Mouse (Mus musculus) right cerebral cortex, postnatal 4 days (tissue): Measurements from ENCODE around the gene Srp9.

Experiments
- DNase-seq: peaks from one replicate; pipeline ENCODE4 v3.0.0-alpha.2; 2022

Srp9 gene

DNA sequence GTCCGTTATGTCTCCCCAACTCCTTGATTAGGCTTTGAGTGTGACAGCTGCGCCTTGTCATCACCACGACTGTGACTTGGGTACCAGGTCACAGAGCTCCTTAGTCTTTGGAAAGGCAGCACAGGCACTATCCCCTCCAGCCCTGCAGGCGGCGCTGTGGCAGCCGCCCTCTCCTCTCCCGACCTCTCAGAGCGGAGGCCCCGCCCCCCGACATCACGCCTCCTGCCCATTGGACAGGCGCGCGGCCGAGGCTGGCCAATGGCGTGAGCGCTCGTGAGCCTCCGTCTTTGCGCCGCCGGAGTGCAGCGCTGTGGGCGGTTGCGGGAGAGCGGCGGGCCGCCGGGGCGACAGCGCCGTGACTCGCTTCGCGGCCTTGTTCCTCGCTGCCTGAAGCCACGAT lies at the start of gene Srp9:
Gene Srp9, plus strand, starts transcription at position 232 of the 400 bp plus-strand sequence.
- peak; percentile 99 for DNase-seq

DNA sequence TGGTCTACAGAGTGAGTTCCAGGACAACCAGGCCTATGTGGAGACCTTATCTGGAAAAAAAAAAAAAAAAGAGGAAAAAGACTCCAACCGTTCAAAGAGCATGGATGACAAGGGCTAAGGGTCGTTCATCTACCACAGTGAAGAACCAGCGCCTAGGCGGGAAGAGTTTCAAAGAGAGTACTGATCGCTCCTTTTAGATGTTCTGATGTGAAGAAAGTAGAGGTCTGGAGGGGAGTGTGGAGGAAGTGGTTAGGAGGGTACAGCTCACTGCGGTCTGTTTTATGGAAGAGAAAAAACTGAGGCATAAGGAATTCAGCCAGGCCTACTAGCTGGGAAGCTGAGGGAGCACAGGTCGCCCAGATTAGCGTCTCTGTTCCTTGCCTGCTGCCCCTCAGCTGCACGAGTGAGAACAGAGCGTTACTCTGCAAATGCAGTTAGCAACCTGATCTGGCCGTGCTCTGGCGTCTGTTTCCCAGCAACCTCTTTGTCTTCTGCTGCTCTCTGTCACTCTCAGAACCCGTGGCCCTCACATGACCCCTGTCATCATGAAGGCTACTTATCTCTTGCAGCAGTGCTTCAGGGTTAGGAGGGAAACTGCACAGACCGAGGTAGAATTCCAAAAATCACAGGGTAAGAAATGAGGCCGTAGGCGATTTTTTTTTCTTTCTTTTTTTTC lies 42.7 kb upstream of the Srp9 start:
- DNase-seq = no peak

DNA sequence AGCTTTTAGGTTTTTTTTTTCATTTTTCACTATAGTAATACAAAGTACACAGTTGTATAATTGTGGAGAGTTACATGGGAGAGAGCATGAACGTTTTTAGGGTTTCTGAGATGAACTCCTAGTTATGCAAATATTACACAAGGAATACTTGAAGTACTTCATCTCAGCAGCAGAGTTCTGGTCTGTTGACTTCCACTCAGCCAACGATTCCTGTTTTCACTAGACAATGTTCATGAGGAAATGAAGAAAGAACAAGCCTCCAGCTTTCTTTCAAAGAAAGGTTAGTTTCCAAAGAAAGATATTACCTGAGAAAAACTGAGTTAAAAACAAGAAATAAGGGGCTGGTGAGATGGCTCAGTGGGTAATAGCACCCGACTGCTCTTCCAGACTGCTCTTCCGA lies 41.1 kb upstream of the Srp9 start:
- DNase-seq = no peak

DNA sequence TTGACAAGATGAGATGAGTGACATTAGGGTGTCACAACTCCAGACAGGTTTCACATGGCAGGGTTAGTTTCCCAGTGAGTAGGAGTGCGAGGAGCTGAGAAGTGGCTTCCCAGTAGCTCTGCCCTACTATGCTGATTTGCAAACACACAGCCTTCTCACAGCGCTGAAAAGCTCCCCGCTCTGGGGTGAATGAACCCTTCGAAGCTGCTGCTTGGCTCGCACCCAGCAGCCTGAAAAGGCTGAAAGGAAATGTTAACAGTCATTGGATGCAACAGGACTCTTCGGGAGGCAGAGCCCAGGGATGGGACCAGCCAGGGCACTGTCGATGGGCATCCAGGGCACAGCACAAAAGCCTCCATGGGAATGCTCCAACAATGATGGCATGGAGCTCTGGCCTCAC lies 37.8 kb upstream of the Srp9 start:
- peak; percentile 47 for DNase-seq

DNA sequence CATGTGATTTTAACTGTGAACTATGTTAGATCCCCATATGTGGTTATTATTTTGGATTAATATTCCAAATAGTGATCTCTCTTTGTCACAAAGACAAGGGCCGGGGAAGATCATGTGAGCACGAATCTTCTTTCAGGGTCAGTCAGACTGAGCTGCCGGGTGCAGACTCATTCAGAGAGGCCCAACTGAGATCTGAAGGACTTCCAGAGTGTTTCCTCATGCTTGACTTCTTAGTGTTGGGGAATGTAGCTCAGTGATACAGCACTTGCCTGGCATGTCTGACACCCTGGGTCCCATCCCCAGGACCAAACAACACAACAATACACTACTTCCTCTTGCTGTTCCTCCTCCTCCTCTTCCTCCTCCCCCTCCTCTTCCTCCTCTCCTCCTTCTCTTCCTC lies 37.2 kb upstream of the Srp9 start:
- DNase-seq = no peak

DNA sequence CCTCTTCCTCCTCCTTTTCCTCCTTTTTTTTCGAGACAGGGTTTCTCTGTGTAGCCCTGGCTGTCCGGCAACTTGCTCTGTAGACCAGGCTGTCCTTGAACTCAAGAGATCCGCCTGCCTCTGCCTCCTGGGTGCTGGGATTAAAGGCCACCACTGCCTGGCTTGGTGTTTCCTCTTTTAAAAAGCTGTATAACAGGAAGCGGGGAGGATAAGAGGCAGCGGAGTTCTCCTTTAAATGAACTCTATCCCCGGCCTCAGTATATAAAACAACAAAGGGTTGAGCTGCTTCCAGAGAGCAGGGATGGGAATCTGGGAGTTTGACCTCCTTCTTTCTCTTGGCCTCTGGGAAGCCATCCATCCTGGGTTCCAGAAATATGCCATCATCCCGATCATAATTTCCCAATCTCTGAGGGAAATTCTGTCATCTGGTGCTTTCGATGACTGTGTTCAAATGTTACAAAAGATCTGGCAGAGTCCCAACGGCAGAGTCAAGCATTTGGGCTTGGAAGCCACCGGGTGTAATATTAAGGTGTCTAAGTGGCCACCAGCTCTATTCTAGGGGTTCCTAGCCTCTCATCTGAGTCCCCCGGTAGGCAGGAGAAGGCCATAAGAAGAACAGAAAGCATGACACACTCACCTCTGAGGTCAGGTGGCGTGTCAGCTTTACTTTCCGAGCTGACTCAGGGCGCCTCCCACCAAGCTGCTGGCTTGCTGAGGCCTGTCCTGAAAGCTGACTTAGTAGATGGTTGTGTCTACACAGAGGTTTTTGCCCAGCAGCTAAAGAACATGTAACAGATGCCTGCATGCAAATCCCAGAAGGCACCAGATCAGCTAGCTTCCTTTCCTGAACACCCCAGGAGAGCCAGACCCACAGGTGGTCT lies 36.5 kb upstream of the Srp9 start:
- DNase-seq = no peak

DNA sequence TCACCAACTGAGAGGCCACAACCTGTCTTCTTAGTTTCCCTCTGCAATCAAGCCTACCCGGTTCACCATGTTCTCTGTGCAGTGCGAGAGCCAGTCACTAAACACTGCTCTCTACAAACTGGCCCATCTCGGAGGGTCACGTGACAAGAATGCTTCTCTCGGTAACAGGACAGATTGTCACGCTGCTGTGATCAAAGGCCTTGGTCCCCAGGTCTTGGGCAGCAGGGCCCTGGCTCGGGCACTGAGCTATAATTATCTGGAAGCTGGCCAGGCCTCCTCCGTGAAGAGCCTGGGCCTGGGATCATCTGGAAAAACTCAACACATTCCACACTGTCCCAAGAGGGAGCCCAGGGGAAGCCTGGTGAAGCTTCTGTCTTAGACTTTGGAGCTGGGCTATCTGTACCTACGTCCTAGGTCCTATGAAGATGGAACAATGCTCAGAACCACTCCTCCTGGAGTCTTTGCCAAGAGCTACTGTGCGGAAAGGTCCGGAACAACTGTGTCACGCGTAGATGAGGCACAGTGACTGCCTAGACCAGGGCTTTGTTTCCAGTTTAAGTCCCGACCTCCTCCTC lies 35.6 kb upstream of the Srp9 start:
- DNase-seq = no peak

DNA sequence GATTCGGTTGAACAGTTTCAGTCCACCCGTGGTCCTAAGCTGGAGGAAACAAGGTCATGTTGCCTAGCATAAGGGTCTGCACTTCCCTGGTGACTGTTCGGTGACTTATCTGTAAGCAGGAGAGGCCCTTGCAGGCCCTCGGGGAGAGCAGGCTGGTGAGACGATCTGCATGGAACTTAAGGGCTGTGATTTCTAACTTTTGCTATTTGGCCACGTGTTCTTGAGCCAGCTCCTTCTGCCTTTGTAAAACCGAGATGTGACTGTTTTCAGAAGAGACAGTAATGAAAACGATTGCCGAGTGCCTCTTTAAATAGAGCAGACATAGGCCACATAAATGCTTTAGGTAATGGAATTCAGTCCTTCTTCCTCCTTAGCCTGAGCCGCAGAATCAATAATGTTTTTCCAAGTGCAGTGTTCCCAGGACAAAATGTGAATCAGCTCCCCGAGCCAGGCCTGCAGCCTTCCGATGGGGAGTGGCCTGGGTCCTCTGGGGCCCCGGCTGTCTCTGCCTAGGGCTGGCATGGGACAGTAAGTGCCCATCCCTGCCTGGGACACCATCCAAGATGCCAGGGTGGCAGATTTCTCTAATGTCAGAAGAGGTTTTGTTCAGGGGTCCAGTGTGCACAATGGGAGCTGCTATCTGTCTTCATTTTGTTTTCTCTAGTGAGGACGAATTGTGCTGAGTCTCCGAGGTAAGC lies 34.8 kb upstream of the Srp9 start:
- DNase-seq = no peak

DNA sequence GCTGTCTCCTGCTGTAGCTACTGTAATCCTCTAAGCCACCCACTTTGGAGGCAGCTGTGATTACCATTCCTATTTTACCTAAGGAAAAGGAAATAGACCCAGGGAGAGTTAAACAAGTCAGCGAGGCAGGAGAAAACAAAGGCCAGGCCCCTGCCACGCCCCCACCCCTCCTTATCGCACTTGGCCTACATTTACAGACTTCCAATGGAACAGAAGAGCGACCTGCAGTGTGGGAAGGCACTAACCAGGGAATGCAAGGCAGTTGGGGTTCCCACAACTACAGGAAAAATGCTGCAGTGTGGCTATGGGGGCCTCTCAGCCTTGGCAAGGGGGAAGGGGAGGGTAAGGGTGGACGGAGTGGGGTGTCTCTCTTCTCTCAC lies 34.2 kb upstream of the Srp9 start:
- no peak for DNase-seq

DNA sequence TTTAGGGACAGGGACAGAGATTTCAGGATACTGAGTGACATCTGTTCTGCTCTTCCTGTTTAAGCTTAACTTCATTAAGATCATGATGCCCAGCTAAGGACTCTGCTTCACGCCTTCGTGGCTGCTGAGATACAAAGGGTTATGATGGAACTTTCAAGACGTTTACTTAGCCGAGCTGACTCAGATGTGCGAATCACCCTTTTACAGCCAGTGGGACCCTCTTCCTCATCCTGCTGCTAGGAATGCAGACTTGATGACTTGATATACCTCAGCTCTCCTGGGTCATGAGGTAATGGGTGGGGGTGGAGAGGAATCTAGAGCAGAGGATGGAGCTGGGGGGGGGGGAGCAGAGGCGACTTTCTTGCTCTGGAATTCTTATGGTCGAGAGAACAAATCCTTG lies 33.3 kb upstream of the Srp9 start:
- no peak for DNase-seq

DNA sequence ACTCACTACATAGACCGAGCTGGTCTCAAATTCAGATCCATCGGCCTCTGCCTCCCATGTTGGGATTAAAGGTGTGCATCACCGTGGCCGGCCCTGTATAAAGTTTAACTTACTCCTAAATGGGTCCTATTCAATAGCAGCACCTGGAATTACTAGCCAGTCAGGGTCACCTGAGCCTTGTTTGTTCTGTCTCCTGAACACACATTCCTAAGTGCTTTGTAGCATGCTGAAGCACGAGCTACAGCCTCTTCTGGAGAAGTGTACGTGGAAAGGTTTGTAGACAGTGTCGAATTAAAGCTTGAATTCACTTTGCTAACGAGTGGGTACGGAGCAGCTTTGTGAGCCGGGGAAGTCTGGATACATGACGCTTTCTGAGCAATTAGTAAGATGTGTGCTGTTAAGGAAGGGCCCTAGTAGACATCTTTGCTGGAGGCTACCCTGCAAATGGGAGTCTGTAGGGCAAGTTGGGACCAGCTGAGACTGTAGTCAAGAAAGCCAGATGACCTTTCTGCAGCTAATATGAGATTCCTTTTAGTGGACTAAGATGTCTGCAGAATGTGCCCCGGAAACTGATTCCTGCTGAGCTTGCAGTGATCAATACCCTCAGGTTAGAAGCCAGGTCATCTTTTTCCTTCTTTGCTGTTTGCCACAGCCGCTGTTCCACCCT lies 32.7 kb upstream of the Srp9 start:
- DNase-seq = no peak

DNA sequence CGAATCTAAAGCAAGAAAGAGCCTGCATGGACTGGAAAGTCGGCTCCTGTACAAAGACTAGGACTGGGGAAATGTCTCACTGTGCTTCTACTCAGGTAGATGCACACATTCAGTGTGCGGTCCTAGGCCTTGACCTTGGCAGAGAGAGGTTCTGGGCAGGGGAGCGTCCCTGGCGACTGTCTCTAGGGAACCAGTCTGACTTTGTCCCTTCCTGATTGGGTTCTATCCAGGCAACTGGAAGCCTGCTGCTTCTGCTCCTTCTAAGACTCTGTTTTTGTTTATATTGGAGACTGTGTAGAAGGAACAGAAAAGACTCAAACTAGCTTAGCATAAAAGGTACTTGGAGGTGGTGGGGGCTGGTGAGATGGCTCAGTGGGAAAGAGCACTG lies 32.1 kb upstream of the Srp9 start:
- no peak for DNase-seq

DNA sequence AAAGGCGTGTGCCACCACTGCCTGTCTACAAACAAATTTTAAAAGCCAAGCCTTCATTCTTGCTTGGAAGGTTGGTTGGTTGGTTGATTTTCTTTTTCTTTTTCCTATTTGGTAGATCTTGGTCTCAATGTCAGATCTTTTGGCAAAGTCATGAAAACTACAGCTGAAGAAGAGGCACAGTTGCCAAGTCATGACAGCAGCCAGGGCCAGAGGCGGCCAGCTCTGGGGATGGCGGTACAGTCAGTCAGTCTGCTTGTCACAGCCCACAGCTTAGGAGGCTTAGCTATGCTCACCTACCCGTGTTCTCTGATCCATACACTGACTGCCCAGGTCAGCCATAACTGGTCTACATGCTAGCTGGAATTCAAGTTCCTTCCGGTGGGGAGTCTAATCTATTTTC lies 31.1 kb upstream of the Srp9 start:
- no peak for DNase-seq

DNA sequence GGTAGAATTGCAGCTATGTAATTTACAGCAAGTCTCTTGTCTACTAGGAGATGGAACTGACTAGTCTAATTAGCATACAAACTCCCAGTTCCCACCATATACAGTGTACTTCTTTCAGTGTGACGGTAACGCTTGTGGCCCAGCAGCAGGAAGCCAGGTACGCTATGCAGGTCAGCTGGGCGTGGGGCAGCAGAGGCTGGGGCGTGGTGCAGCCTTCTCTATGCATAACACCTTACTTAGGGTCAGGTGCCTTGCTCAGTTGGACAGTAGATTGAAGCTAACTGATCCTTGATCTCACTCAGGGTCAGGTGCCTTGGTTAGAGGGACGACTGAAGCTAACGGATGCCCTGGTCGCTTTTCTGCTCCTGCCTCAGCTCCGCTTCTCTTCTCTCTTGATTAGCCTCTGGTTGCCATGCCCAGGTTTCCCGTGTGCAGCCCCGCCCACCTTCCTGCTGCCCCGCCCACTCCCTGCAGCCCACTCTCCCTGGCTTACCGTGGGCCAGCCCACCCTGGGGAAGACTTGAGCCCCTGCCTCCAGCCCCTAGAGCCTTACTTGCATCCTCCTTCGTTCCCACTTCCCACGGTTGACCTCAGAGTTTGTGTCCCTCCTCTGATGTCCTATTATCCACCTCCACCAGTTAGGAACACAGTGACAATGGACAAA lies 29.9 kb upstream of the Srp9 start:
- DNase-seq = no peak

DNA sequence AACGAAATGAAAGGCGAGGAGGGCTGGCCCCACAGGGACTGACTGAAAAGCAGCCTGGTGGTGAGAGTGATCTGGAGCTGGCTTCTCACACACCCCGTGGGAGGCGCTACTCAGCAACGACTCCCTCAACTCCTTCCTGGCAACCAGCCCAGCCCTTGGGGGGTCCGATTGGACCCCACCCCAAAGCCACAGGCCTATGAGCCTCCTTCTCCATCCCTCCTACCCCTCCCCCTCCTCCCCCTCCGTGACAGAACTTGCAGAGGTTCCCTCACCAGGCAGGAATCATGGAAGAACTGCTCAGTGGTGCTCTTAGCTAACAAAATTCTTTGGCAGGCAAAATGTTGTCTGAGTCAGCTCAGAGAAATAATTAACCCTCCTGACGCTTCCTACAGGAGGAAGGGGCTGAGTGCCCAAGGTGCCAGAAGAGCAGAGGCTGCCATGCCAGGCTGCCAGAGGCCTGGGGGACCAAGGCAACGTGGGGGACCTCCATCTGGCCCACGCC lies 29.2 kb upstream of the Srp9 start:
- peak; percentile 60 for DNase-seq

DNA sequence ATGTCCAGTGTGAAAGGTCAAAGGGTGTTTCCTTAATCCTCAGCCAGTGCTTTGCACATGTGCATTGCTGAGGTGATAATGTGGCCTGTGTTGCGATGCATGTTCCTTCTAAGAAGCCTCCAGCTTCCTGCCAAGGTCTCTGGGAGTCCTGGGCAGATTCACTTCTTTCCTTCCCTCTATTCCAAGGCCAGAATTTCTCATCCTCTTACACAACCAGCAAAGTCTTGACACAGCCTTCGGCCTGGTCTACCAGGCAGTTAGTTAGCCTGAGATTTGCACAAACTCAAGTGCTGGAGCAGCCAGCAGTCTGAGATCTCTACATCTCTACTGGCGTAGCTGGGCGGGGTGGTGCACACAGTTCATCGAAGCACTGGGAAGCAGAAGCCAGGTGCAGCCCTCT lies 27.8 kb upstream of the Srp9 start:
- no peak for DNase-seq

DNA sequence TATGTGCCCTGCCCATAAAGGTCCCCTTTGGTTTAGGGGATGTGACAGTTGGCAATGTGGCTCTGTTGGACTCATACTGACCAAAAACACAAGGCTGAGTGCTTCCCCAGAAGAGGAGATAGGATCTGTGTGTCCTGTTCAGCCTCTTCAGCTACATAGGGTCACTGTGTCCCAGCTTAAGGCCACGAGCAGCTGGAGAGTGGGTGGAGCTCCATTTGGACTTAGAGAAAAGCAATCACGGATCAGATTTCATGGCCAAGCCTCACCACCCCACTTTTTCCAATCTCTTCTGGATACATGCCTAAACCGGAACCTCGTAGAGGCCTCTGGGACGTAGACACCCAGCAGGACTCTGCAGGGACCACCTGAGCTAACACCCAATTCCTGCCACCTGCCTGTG lies 25.5 kb upstream of the Srp9 start:
- no peak for DNase-seq

DNA sequence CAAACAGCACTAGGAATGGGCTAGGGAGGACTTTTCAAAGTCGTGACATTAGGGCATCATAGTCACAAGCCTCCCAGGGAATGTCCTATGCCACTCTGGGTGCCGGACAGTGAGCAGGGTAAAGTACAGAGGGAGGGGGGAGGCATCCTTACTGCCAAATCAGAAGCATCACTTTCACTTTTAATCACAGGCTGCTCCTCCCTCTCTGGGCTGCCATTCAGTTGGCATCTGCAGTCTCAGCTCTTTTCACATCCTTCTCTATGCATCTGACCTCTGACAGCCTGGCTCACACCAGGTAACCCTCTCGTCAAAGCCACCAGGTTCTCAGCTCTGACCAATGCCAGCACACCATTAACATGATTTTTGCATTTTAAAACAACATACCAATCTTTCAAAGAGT lies 24.1 kb upstream of the Srp9 start:
- no peak for DNase-seq

DNA sequence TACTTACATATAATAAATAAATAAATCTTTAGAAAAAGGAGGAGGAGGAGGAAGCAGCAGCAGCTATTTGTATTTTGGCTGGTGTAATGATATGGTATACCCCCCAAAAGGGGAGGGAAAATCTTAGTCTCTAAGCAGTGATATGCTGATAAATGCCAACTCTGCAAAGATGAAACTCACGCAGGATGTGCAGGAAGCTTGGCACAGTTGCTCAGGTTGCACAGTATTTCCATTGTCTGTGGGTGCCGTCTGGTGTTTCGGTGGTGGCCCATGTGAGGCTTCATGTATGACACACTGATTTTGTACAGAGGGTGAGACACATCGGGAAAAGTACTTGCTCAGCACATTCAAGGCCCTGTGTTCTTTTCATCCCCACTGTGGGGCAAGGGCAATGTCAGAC lies 23.1 kb upstream of the Srp9 start:
- no peak for DNase-seq

DNA sequence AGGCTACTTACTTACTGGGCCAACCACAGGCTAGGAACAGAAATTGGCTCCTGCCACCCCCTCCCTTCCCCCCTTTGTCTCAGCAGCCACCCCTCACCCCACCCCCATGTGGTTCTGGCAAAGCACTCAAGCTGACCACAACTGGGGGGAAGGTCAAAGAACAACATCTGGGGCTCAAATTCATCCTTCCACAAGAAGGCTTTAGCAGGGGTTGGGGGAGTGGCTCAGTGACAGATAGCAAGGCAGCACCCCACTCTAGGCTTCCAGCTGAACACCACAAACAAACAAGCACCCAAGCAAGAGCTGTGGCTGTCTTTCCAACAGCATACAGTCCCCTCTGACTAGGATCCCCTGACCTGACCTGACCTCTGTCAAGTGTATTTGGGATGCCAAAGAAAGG lies 21.8 kb upstream of the Srp9 start:
- DNase-seq = no peak

DNA sequence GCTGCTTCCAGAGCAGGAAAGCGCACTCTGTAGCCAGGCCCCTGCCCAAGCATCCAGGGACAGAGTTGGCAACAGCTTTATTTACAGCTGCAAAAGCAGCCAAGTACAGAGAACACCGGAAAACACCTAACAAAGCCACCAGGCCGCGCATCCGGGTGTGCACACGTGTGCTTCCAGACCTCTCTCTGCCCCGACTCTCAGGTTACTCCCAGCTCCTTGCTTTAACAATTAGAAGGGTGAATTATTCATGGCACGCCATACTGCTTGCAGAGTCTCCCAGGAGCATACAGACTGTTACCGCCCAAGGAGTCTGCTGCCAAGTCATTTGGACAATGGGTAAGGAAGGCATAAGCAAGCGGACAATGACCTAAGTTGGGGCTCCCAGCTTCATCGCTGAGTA lies 21.1 kb upstream of the Srp9 start:
- no peak for DNase-seq

DNA sequence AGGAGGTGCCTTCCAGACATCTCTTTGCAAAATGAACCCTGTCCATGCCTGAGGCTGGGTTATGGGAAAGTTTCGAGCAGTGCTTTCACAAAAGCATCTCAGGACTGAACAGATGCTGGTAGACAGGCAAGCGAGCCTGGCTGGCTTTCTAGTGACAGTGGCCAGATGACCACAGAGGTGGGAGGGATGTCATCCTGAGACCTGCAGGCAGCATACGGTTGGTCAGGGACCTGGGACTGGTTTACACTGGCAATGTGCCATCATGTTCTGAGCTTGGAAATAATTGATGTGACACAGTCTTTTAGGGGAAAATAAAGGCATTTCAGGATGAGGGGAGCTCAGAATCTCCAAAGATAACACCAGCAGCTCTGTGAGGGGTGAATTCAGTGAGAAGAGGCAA lies 19.5 kb upstream of the Srp9 start:
- no peak for DNase-seq
